Mouse (Mus musculus): ENCODE results near the gene Chml. TPM values are rescaled to one million over a fixed set of nuclear protein-coding genes. Genes with fewer than 3 reads are reported as not detected.

The Chml gene
- total RNA-seq (2021) = 1 to 10 TPM; 2.1 to 3.2 TPM
- long read RNA-seq, experiment 1 = 0 reads
- long read RNA-seq, experiment 2, full-length matches to known transcripts = 1 of 1 reads
- long read RNA-seq, experiment 2, partial matches to known transcripts = 0 of 1 reads
- long read RNA-seq, experiment 2, other reads (novel, unspliced or antisense) = 0 of 1 reads

DNA sequence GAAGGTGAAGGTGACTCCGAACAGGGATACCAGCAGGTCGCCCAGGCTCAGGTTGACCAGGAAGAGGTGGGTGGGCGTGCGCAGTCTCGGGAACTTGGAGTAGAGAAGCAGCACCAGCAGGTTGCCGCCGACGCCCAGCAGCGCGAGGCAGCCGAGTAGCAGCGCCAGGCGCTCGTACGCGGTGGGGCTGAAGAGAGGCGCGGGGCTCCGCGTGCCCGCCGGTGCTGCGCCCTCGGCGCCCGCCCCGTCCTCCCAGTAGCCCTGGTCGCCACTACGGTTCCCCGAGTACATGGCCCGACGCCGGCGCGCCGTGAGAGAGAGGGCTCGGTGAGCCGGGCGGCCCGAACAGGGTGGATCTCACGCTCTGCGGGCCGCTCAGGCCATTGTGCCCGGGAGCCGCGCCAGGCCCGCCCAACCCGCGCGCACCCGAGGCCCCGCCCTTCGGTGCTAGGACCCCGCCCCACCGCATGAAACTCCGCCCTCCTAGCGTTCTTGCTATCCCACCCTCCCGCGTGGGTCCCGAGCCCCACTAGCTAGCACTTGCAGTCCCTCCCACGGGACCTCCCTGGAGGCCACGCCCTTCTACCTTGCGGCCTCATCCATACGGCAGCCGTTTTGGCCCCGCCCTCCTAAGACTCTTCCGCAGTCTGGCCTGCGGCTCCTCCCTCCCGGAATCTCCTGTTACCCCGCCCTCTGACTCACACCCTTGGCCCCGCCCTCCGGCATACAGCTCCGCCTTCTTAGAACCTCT lies at the start of gene Chml, which contains the start of gene Opn3:
Gene Chml, minus strand, starts transcription at position 656 of the 751 bp plus-strand sequence.
Gene Opn3, minus strand, starts transcription at position 531 of the 751 bp plus-strand sequence.
- DNase-seq = peak; percentile 99

- no peak for DNase-seq
These were observed 33.1 kb upstream of the Chml start for GRCm38 (mm10) chr1:175725771-175726170.

DNA sequence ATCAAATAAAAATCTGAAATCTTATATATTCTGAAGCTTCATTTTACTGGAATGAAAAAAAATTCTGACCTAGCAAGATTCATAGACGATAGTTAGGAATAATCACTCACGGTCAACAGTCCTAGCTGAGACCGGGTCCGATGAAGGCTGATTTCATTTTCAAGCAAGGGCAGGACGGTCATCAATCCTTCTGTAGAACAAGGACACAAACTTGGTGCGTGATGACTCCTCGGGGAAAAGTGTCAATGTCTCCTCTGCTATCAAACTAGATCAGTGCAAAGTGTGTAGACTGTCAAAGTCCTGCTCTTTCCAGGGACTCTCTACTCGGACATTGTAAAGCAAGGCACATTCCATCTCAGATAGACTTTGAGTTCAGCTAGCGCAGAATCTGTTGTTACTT lies 24.1 kb upstream of the Chml start:
- DNase-seq = no peak

DNA sequence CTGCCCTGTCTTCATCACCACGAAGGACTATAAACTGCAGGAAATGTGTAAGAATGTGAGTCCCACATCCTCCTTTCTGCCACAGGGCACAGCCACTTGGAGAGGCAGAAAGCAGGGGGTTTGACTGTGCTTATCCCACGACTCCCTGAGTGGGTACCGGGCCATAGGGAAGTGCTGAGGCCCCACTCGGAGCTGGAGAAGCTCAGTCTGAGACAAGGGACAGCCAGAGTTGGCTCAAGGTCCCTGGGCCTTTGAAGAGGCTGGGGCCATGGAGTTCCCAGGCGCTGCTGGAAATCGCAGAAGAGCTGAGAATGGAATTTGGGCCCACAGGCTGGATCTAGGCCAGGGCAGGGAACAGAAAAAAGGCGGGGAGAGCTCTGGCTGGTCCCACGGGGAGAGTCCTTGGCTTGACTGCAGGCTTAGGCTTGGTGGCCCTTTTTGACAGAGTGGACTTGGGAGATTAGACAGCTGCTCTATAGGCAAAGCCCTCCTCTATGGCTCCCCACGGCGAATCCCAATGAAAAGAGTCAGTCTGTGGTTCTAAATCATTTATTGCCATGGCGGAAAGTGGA lies 19.7 kb upstream of the Chml start:
- peak; percentile 16 for DNase-seq

- no peak for DNase-seq
These were observed 15.3 kb upstream of the Chml start for GRCm38 (mm10) chr1:175708013-175708412.

DNA sequence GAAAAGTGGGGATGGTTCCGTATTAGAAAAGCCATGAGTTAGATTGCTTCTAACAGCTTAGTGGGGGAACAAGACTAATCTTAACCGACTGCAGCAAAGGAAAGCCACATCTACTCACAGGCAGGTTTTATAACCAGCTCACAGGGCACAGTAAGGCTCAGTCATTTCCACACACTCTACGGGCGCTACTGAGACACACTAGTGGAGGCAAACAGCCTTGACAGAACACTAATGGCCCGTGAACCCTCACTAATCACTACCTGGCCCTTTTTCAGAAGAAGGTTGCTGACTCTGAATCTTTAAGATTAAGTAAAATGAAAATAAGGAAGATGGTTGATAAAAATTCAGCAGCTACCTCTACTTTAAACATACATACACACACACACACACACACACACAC lies 14.9 kb upstream of the Chml start:
- no peak for DNase-seq

- no peak for DNase-seq
These were observed 8.4 kb upstream of the Chml start for GRCm38 (mm10) chr1:175701145-175701544.

- DNase-seq = no peak
These were observed 7.1 kb upstream of the Chml start for GRCm38 (mm10) chr1:175699796-175700195.

GRCm38 (mm10) chr1:175699375-175699774 lies 6.7 kb upstream of the Chml start:
- DNase-seq = no peak

DNA sequence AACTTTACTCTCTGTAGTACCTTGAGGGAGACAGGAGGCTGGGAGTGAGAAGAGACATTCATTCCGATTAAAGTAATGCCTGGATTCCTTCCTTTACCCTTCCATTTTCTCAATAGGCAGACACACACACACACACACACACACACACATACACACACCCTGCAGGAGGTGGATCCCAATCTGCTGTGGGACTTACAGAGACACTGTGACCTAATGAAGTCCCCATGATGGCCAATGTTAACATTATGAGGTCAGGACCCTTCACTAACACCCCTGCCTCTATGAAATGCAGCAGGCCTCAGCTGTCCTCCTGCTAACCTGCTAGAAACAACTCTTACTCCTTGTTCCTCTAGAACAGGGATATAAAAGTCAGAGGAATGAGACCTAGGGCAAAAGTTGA lies 5.6 kb upstream of the Chml start, which contains the start of gene Wdr64:
Gene Wdr64, plus strand, starts transcription at position 301 of the 400 bp plus-strand sequence.
- DNase-seq = no peak

GRCm38 (mm10) chr1:175693429-175693960 lies 794 bp upstream of the Chml start:
- no peak for DNase-seq

- no peak for DNase-seq
These were observed 278 bp upstream of the Chml start for GRCm38 (mm10) chr1:175692997-175693361.

GRCm38 (mm10) chr1:175691686-175692245 lies 935 bp downstream of the Chml start:
- no peak for DNase-seq

- no peak for DNase-seq
These were observed 11.7 kb downstream of the Chml start for GRCm38 (mm10) chr1:175680995-175681394.

DNA sequence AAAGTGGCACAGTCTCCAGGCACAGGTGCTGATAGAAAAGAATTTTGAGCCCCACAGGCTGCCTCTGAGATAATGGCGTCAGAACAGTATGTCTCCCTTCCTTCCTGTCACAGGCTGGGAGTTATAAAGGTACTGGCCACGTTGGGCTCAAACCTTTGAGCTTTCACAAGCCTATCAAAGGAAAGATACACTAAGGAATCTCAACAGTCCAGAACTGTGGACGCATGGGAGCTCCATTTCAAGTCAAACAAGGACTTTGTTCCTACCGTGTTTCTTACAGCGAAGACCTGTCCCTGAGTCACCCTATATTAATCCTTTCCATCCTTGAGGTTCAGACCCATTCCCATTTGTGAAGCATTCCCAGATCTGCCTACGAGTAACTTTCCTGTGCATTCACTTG lies 15.2 kb downstream of the Chml start:
- DNase-seq = no peak

DNA sequence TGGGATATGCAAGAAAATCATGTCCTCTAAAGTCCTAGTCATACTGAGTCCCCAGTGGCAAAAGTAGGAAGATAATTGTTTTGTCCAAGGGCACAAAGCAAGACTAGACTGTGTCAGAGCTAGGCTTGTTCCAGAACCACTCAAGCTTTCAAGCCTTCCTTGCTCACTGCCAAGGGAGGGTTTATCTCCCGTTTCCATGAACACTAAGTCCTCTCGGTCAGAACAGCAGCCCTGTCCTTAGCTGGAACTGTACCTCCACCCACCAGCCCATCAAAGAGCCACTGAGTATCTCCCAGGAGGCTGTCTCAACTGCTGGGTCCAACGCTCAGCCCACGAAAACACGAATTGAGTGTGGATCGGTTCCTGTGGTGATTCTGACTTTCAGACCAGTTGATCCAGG lies 17.6 kb downstream of the Chml start:
- no peak for DNase-seq

DNA sequence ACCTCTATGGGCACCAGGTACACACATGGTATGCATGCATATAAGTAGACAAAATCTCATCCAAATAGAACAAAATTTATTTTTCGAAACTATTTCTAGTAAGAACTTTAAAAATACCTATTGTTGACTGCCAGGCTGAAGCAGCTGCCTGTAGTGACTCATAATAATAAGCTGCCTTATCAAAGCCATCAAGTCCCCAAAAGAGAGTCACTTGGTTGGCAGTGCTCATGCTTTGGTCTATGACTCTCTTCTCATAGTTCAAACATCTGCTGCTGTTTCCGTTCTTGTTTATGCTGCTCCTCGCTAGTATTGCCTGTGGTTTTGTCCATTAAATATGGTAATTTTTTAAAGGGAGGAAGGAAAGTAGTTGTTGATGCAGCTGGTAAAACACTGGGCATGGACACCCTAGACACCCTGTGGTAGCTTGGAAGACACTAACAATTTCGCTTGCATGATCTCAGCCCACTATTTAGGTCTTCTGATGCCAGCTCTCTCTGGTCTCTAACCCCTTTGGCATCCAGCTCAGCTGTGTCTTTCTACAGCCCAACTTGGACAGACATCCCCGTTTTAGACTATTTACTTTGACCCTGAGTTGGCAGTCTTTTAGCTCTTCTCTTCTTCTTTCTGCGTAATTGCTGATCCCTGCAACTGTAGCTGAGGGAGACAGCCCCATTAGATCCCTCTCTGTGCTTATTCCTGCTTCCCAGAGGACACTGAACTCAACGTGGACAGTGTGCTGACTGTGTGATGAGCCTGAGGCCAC lies 19.0 kb downstream of the Chml start:
- DNase-seq = no peak

- DNase-seq = no peak
These were observed 21.1 kb downstream of the Chml start for GRCm38 (mm10) chr1:175671626-175672025.

DNA sequence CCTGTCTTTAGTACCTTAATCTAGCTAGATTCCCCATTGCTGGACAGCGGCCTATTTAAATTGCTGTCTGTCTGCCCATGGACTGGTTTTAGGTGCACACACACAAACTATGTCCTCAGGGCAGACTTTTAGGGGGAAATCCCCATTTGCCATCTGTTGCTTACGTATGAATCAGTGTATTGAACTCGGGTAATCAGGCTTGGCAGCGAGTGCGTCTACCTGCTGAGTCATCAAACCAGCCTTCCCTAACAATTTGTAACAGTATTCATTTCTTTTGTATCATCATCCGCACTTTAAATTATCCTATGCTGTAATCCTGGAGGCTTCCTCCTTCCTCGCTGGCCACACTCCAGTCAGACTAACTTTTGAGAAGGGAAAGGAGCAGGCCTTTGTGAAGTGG lies 22.7 kb downstream of the Chml start:
- no peak for DNase-seq

GRCm38 (mm10) chr1:175669456-175669855 lies 23.2 kb downstream of the Chml start:
- DNase-seq = no peak

DNA sequence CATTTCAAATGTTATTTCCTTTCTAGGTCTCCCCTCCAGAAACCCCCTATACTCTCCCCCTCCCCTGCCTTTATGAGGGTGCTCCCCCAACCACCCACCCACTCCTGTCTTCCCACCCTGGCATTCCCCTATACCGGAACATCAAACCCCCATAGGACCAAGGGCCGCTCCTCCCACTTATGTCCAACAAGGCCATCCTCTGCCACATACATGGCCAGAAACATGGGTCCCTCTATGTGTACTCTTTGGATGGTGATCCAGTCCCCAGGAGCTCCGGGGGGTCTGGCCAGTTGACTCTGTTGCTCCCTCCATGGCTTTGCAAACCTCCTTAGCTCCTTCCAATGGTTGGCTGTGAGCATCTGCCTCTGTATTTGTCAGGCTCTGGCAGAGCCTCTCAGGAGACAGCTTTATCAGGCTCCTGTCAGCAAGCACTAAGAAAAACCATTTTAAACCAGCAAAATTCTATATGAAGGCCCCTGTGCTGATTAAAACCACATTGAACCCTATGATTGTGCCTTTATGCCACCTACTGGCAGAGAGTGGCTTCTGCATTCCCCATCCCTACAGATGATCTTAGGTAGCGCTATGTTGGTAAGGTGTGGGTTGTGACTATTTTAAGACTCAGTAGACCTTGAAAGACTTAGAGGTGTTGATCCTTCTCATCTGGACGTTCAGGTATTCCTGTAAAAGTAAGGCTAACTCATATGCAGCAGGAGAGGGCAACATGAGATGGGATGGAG lies 23.9 kb downstream of the Chml start:
- DNase-seq = no peak

Measured in gastrocnemius, postnatal 25 days (tissue).